Mouse (Mus musculus) ES-CJ7 (cell line): ENCODE results near the gene Nell2.
"Not testable (repeated sequence)": the region's sequence is repeated elsewhere in the genome, so short reads cannot be mapped to it uniquely, and the experiment has no call there.

Experiments used
- DNase-seq: peaks from one replicate; pipeline ENCODE4 v3.0.0; 2011; ENCODE audit warnings: low read depth, low spot score

Gene Nell2

GRCm38 (mm10) chr15:95241161-95241560 is 287.2 kb downstream of the Nell2 start:
- no peak for DNase-seq

GRCm38 (mm10) chr15:95237021-95237420 is 291.3 kb downstream of the Nell2 start:
- not testable (repeated sequence) for DNase-seq

- no peak for DNase-seq
Measured at GRCm38 (mm10) chr15:95236509-95236908, 291.9 kb downstream of the Nell2 start.

GRCm38 (mm10) chr15:95231171-95231570 is 297.2 kb downstream of the Nell2 start:
- no peak for DNase-seq

- no peak for DNase-seq
Measured at GRCm38 (mm10) chr15:95216640-95217365, 311.6 kb downstream of the Nell2 start.

GRCm38 (mm10) chr15:95210551-95210950 is 317.8 kb downstream of the Nell2 start:
- DNase-seq, result no peak

GRCm38 (mm10) chr15:95209186-95209585 is 319.2 kb downstream of the Nell2 start:
- DNase-seq, result no peak

GRCm38 (mm10) chr15:95193661-95194280 is 334.6 kb downstream of the Nell2 start:
- DNase-seq, result no peak

- DNase-seq, result no peak
Measured at GRCm38 (mm10) chr15:95192951-95193350, 335.4 kb downstream of the Nell2 start.

GRCm38 (mm10) chr15:95186226-95186625 is 342.1 kb downstream of the Nell2 start:
- DNase-seq, result no peak

GRCm38 (mm10) chr15:95185419-95185818 is 342.9 kb downstream of the Nell2 start:
- DNase-seq, result no peak

GRCm38 (mm10) chr15:95183450-95183849 is 344.9 kb downstream of the Nell2 start:
- DNase-seq, result no peak

GRCm38 (mm10) chr15:95156828-95157227 is 371.5 kb downstream of the Nell2 start:
- no peak for DNase-seq

- DNase-seq, result no peak
Measured at GRCm38 (mm10) chr15:95145118-95145517, 383.2 kb downstream of the Nell2 start.

- DNase-seq, result no peak
Measured at GRCm38 (mm10) chr15:95144131-95144530, 384.2 kb downstream of the Nell2 start.

GRCm38 (mm10) chr15:95138709-95139409 is 389.5 kb downstream of the Nell2 start:
- no peak for DNase-seq

- no peak for DNase-seq
Measured at GRCm38 (mm10) chr15:95137018-95137810, 391.1 kb downstream of the Nell2 start.

GRCm38 (mm10) chr15:95135926-95136609 is 392.3 kb downstream of the Nell2 start:
- DNase-seq, result no peak

- peak; percentile 26 for DNase-seq
Measured at GRCm38 (mm10) chr15:95131401-95131800, 397.0 kb downstream of the Nell2 start.

- DNase-seq, result no peak
Measured at GRCm38 (mm10) chr15:95108626-95109025, 419.7 kb downstream of the Nell2 start.

GRCm38 (mm10) chr15:95107246-95107809 is 421.0 kb downstream of the Nell2 start:
- DNase-seq, result no peak
